Mouse (Mus musculus) embryo, embryonic 10.5 days (tissue): ENCODE measurements around the gene Gm10337.

Experiments used
- DNase-seq: peaks from one replicate; pipeline ENCODE4 v3.0.0-alpha.2; 2015; ENCODE audit warnings: low spot score

The Gm10337 gene

DNA sequence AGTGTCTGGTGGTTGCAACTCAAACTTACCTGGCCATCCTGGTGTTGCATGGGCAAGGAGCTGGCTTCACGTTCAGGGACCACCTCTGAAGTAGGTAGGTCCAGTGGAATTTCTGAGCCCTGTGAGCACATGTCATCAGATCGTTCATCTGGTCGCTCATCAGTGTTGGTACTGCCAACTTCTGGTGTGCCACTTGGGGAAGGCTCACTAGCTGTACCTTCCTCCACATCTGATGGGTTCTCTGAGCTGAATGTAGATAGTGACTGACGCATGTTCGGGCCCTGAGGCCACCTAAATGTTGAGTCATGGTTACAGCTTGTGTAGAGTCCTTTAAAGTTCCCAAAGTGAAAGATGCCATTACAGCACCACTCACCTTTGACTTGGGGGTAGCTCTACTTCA is 3.0 kb upstream of the Gm10337 start:
- no peak for DNase-seq

- no peak for DNase-seq
These were observed 2.3 kb upstream of the Gm10337 start for GRCm38 (mm10) chr15:102501084-102501814.

- DNase-seq: no peak
These were observed 1.2 kb upstream of the Gm10337 start for GRCm38 (mm10) chr15:102502254-102502840.

DNA sequence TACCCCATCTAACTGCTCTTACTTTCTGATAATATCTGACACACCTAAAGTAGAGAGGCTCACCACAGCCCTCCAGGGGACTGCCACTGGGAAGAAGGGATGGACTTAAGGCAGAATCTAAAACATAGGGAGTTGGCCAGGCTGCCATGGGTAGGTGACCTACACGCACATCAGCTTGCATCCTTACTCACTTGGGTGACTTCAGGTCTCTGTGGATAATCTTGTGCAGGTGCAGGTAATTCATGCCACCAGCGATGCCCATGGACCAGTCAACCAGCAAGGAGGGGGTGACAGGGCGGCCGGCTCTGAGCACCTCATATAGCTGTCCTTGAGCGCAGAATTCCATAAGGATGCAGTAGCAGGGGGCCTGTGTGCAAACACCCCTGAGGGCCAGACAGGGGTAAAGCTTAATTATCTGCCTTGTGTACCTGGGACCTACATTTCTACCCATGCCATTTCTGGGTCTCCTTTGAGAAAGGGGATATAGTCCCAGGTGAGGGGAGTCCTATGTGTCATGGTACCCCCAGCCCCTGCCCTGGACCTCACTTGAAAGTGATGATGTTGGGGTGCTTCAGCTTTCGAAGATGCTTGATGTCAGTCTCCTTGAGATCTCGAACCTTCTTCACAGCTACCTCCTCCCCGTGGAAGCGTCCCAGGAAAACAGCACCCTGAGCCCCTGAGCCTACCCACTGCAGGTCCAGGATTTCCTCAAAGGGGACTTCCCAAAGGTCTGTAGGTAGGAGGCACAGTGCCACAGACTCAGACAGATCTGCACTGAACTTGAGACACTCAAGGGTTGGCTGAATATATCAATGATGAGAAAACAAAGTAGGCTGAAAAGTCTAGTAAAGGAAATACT is 631 bp downstream of the Gm10337 start:
- DNase-seq: no peak

DNA sequence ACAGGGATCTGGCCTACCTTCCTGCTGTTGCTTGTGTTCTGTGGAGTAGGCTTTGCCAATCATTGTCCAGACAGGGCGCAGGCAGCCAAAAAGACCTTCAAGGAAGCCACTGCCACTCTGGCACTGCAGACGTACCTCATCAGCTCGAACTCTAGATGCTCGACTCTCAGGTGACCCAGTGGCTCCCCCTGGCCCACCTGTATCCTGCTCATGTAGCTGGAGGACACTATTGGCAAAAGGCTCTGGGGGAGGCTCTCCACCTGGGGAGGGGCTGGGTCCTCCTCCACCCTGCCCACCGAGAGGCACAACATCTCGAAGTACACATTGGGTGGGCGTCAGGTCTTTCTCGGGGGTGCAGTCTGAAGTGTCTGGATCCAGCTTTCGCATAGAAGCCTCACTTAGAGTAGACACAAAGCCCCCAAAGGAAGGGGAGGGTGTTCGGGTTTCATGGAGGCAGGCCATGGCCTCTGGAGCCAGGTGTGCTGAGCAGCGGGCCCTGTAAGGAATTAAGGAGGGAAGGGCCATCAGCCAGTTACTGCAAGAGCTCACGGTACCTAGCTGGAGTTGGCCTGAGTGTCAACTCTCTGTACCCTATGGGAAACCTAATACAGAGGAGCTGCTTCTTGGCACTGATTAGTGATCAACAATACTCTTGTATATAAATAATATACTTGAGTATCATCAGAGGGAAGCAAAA is 1.7 kb downstream of the Gm10337 start:
- DNase-seq: no peak

- no peak for DNase-seq
These were observed 2.4 kb downstream of the Gm10337 start for GRCm38 (mm10) chr15:102505770-102506463.

- no peak for DNase-seq
These were observed 2.9 kb downstream of the Gm10337 start for GRCm38 (mm10) chr15:102506464-102506830.

- no peak for DNase-seq
These were observed 3.3 kb downstream of the Gm10337 start for GRCm38 (mm10) chr15:102506864-102507263.

GRCm38 (mm10) chr15:102507561-102507960 is 4.0 kb downstream of the Gm10337 start:
- no peak for DNase-seq

DNA sequence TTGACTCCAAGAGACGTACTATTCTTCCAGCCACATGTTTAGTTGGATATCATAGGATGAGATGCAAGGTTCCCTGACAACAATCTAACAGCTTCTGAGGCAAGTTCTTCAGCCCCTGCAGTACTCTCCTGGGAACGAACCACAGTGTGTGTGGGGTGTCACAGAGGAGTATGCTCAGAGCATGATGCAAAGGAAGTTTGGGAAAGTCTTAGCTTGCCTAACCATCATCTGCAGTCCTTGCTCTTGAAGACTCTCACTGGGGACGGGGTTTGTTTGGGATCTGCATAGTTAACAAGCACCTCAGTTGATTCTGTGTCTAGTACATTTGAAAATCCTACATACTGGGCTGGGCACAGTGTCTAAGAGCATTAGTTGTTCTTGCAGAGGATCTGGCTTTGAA is 4.8 kb downstream of the Gm10337 start:
- DNase-seq: no peak

DNA sequence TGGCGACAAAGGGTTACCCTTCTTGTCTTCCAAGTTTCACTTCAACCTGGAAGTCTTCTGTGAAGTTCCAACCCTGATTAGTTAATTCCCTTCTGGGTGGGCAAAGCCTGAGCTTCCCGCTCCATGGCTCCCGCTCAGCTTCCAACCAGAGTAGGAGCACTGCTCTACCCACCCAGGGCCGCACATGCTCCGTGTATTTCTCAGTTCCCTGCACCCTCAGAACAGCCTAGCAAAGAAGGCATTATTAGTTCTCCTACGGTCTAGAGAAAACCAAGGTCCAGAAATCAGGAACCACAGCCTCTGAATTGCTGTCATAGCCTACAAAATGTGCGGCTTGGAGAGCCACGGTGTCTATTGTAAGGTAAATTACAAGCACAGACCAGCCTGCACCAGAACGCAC is 6.6 kb downstream of the Gm10337 start:
- DNase-seq: peak; percentile 56

DNA sequence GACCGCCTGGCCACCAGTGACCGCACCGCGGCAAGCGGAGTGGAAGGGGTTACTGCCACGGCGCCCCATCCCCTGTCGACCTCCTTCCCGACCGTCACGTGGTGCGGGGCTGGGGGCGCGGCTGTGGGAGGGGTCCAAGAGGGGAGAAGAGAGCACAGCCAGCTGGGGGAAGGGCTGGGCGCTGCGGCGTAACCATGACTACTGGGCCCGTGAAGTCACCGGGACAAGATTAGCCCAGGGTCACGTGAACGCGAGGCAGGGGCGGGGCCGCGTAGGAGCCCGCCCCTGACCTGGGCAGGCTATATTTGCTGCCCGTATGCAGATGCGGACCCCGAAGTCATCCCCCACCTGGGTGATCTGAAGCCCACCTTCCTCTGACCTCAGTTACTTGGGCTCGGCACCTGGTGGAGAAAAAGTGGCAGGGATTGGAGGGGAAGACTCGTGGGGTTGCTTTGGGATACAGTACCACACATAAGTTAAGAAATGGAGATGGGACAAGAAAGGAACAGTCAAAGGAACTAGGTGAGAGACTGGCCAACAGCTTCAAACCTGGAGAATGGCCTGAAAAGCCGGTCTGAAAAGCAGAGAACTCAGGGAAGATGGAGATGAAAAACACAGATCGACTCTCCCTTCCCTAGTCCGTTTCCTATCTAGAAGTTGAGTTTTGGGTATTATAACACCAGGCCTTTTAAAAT is 7.2 kb downstream of the Gm10337 start:
- DNase-seq: peak; percentile 97

- DNase-seq: peak; percentile 74
These were observed 7.8 kb downstream of the Gm10337 start for GRCm38 (mm10) chr15:102511285-102511833.

DNA sequence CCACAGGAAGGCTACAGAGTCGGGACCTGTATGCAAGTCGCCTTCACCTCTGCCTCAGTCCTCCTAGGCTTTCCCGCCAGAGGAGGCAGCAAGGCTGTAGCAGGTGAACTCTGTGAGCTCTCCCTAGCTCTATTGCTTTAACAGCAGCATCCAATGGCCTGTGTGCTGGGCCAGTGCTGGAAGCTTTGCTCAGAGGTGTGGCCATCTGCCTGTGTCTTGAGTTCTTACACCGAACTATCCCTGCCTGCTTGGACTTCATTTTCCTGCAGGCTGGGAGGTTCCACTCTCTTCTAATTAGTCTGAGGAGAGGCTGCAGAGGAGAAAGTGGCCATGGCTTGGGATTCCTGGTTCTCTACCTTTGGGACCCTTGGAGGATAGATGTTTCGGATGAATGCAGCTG is 8.5 kb downstream of the Gm10337 start:
- DNase-seq: peak; percentile 29

- no peak for DNase-seq
These were observed 8.9 kb downstream of the Gm10337 start for GRCm38 (mm10) chr15:102512471-102512870.

DNA sequence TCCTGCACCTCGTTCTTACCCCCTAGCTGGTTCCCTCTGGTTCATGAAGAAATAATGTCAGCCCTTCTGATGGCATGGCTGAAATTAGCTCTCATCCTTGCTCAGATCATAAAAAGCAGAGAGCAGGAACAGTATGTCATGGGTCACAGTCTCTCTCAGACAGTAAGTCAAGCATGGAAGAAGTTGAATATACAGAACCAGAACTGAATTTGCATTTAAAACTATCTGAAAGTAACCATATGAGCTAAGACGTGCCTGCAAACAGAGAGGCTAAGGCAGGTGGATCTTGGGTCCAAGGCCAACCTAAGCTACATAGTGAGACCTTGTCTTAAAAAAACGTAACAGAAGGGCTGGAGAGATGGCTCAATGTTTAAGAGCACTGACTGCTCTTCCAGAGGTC is 9.5 kb downstream of the Gm10337 start:
- DNase-seq: no peak

DNA sequence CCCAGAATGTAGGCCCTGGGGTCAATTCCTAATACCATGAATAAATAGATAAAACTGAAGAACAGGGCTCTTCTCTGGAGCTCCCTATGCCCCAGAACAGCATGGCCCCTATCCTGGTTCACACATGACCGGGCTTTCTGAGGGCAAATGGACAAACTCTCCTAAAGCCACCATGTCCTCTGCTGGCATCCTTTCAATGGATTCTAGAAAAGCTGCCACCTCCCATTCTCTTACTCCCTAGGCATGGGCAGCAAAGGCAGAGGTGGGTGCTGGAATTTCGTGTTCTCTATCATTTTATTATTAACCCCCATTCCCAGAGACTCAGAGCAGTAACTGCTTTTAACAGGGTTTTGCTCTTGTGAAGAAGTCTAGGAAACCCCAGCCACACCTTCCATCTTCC is 11.7 kb downstream of the Gm10337 start:
- DNase-seq: no peak

DNA sequence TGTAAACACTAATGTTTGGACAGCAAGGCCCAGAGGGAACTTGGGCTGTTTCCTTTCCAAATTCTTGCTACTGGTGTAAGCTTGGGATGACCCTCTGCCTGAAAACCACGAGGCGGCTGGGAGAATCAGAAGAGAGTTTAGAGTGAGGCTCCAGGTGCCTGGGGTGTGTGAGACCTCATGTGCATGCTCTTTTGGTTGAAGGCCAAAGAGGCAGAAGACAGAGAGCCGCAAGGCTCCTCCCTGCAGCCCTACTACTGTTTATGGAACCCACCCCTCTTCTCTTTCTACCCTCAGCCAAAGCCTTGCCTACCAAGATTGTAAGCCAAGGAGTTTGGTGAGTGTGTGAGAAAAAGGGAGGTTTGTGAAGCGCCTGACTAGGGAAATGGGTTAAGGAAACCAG is 12.3 kb downstream of the Gm10337 start:
- DNase-seq: no peak

DNA sequence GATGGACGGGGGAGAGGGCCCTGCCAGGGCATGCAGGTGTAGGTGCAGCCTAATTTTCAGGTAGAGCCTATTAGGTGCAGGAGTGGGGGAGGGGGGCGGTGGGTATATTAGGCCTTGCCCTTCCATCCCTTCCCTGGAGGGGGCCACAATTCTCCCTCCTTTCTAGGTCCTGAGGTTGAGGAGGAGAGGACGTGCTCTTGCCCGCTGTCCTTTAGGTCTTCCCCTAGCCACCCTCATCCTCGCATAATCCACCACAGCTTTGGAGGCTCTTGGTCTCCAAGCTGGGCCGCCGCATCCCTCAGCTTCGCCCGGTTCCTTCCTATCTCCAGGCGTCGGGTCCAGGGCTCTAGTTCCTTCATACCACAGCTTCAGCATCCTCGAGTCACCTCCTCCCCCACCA is 12.8 kb downstream of the Gm10337 start:
- DNase-seq: no peak

DNA sequence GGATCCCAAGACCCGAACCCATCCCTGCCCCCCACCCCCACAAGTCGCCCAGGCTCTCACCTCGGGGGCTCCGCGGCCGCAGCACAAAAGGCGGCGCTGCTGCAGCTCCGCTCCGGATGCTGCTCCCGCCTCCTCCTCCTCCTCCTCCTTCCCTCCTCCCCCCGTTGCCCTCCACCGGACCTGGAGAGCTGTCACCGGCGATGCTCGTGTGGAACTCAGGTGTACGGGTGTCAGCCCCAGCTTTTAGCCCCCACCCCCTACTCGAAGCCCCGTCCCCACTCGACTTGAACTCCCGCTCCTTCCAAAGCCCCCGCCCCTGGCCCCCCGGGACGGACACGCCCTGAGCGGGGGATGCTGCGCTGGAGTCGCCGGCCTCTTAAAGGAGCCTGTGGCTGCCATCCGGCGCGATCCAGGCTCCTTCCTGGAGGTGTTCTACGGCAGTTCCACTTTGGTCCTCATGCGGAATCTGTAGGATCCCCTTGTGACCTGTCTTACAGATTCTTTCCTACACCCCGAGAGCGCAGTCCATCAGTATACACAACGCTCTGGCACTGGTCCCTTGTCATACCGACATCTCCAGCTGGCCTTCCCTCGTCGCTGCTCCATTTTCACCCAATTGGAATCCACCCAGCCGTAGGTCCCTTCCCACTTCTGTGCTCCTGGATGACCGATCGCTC is 13.3 kb downstream of the Gm10337 start, which contains the start of gene Map3k12:
Gene Map3k12 (minus strand): TSS at position 337 of the 677 bp plus-strand sequence.
- peak; percentile 82 for DNase-seq
